Mouse (Mus musculus) testis, adult 2 months (tissue): Measurements from ENCODE around the gene Naip1.

Experiments
- CTCF ChIP-seq: fragments of 200-500 bp; IDR thresholded peaks from 2 replicates; pipeline ENCODE4 v1.5.1; 2012; ENCODE audit warnings: low read depth, mild to moderate bottlenecking, inconsistent platforms, low read length, moderate library complexity; ENCODE audit not compliant: control insufficient read depth, insufficient read depth, insufficient replicate concordance
- POLR2A ChIP-seq: fragments of 200-500 bp; IDR thresholded peaks from 2 replicates; pipeline ENCODE4 v1.6.1; 2012; ENCODE audit warnings: low read depth, mild to moderate bottlenecking, inconsistent platforms, low read length, moderate library complexity; ENCODE audit not compliant: control insufficient read depth

- TF ChIP-seq CTCF (no peak), POLR2A (no peak)
Measured at GRCm38 (mm10) chr13:100449495-100449894, 3.2 kb downstream of the Naip1 start.
